Mouse (Mus musculus): ENCODE measurements at regions not wholly inside any gene's neighbourhood (a gene's known extent, or its start where the extent isn't known, plus 50 kb on each side); places are given as distances from the start of the nearest gene placed in this dataset.

DNA sequence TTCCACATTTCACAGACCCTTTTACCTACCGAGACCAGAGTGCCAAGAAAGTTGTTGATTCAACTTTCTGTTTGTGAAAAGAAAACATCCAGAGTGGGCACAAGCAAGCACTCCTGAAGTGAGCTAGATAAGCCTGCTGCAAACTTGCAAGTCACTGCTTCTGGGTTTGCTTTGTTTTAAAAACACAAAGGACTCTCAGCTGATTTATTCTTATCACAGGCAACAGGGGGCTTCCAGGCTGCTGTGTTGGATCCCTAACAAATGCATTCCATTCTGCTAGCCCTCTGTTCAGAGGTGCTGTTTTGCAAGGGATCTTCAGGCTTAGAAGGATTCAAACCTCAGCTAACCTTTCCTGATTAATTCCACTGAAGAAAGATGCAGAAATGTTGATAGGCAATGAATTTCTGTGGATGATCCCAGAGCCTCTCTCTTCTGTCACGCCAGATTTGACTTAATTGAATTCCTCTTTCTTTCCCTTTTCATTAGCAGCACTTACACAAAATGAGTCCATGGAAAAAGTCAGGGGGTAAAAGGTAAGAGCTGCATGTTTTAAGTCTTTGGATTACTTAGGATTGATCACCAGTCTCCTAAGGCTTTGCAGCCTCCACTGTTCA is 103.7 kb upstream of the Col8a1 start:
- Histone ChIP-seq H3K27ac (ENCODE audit: control insufficient read depth, insufficient read depth, low read depth, low read length) (no peak overlapping the region), H3K4me1 (ENCODE audit: control insufficient read depth, insufficient read depth, low read length) (no peaks in the 10 kb centered on the region), H3K27me3 (ENCODE audit: control insufficient read depth, insufficient read depth, low read length) (no peaks in the 10 kb centered on the region), H3K36me3 (ENCODE audit: control insufficient read depth, insufficient read depth, low read length) (no peaks in the 10 kb centered on the region), H3K4me3 (ENCODE audit: control insufficient read depth, low read depth, low read length) (no peak overlapping the region)
- TF ChIP-seq CTCF (IDR thresholded peaks at IDR 0.05; ENCODE audit: control insufficient read depth, insufficient read depth, insufficient replicate concordance, low read depth, low read length) (no peak), POLR2A (IDR thresholded peaks at IDR 0.05; ENCODE audit: control insufficient read depth, low read depth, low read length) (no peak)

DNA sequence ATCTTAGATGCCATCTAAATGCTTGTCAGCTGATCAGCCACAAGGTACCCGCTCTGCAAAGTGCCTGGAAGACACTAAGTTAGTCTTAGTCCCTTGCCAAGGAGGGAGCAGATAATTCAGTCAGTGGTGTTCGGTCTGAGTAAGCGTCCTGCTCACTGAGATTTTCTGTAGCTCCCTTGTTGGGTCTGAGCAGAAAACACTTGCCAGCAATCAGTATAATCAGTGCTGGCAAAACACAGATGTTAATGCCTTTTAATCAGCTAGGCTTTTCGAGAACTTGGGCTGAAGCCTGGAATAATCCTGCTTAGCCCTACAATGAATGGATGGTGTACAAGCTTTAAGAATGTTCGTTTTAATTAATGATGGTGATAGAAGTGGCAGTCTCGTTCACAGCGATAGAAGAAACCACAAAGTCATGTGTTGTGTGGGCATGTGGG is 104.2 kb upstream of the Col8a1 start:
- Histone ChIP-seq H3K36me3 (ENCODE audit: control insufficient read depth, insufficient read depth, low read length) (no peaks in the 10 kb centered on the region), H3K4me1 (ENCODE audit: control insufficient read depth, insufficient read depth, low read length) (no peaks in the 10 kb centered on the region), H3K4me3 (ENCODE audit: control insufficient read depth, low read depth, low read length) (no peak overlapping the region), H3K27me3 (ENCODE audit: control insufficient read depth, insufficient read depth, low read length) (no peaks in the 10 kb centered on the region), H3K27ac (ENCODE audit: control insufficient read depth, insufficient read depth, low read depth, low read length) (no peak overlapping the region)
- TF ChIP-seq CTCF (IDR thresholded peaks at IDR 0.05; ENCODE audit: control insufficient read depth, insufficient read depth, insufficient replicate concordance, low read depth, low read length) = no peak

- Histone ChIP-seq H3K27ac (ENCODE audit: control insufficient read depth, insufficient read depth, low read depth, low read length) (no peak overlapping the region), H3K27me3 (ENCODE audit: control insufficient read depth, insufficient read depth, low read length) (no peaks in the 10 kb centered on the region), H3K4me3 (ENCODE audit: control insufficient read depth, low read depth, low read length) (no peak overlapping the region), H3K4me1 (ENCODE audit: control insufficient read depth, insufficient read depth, low read length) (no peaks in the 10 kb centered on the region), H3K36me3 (ENCODE audit: control insufficient read depth, insufficient read depth, low read length) (no peaks in the 10 kb centered on the region)
- TF ChIP-seq POLR2A (IDR thresholded peaks at IDR 0.05; ENCODE audit: control insufficient read depth, low read depth, low read length) (no peak), CTCF (IDR thresholded peaks at IDR 0.05; ENCODE audit: control insufficient read depth, insufficient read depth, insufficient replicate concordance, low read depth, low read length) (no peak)
Observed at GRCm38 (mm10) chr16:57863206-57863860, 108.8 kb upstream of the Col8a1 start.

GRCm38 (mm10) chr16:57876857-57877256 is 122.3 kb upstream of the Col8a1 start:
- Histone ChIP-seq H3K27ac (ENCODE audit: control insufficient read depth, insufficient read depth, low read depth, low read length) (no peak overlapping the region), H3K4me1 (ENCODE audit: control insufficient read depth, insufficient read depth, low read length) (no peaks in the 10 kb centered on the region), H3K27me3 (ENCODE audit: control insufficient read depth, insufficient read depth, low read length) (no peaks in the 10 kb centered on the region), H3K4me3 (ENCODE audit: control insufficient read depth, low read depth, low read length) (no peak overlapping the region), H3K36me3 (ENCODE audit: control insufficient read depth, insufficient read depth, low read length) (no peaks in the 10 kb centered on the region)
- no peak for TF ChIP-seq CTCF (IDR thresholded peaks at IDR 0.05; ENCODE audit: control insufficient read depth, insufficient read depth, insufficient replicate concordance, low read depth, low read length)
- no peak for TF ChIP-seq POLR2A (IDR thresholded peaks at IDR 0.05; ENCODE audit: control insufficient read depth, low read depth, low read length)

GRCm38 (mm10) chr16:57881575-57882094 is 127.1 kb upstream of the Col8a1 start:
- no peaks in the 10 kb centered on the region for H3K36me3 ChIP-seq (ENCODE audit: control insufficient read depth, insufficient read depth, low read length)
- no peak overlapping the region for H3K4me3 ChIP-seq (ENCODE audit: control insufficient read depth, low read depth, low read length)
- H3K27me3 ChIP-seq (ENCODE audit: control insufficient read depth, insufficient read depth, low read length) = no peaks in the 10 kb centered on the region
- TF ChIP-seq CTCF (IDR thresholded peaks at IDR 0.05; ENCODE audit: control insufficient read depth, insufficient read depth, insufficient replicate concordance, low read depth, low read length) (no peak), POLR2A (IDR thresholded peaks at IDR 0.05; ENCODE audit: control insufficient read depth, low read depth, low read length) (no peak)
- H3K4me1 ChIP-seq (ENCODE audit: control insufficient read depth, insufficient read depth, low read length) = no peaks in the 10 kb centered on the region
- H3K27ac ChIP-seq (ENCODE audit: control insufficient read depth, insufficient read depth, low read depth, low read length) = no peak overlapping the region

- Histone ChIP-seq H3K27me3 (ENCODE audit: control insufficient read depth, insufficient read depth, low read length) (no peaks in the 10 kb centered on the region), H3K36me3 (ENCODE audit: control insufficient read depth, insufficient read depth, low read length) (no peaks in the 10 kb centered on the region), H3K4me3 (ENCODE audit: control insufficient read depth, low read depth, low read length) (no peak overlapping the region), H3K4me1 (ENCODE audit: control insufficient read depth, insufficient read depth, low read length) (no peaks in the 10 kb centered on the region), H3K27ac (ENCODE audit: control insufficient read depth, insufficient read depth, low read depth, low read length) (no peak overlapping the region)
- TF ChIP-seq CTCF (IDR thresholded peaks at IDR 0.05; ENCODE audit: control insufficient read depth, insufficient read depth, insufficient replicate concordance, low read depth, low read length) (no peak), POLR2A (IDR thresholded peaks at IDR 0.05; ENCODE audit: control insufficient read depth, low read depth, low read length) (no peak)
Observed at GRCm38 (mm10) chr16:57888138-57888537, 133.6 kb upstream of the Col8a1 start.

DNA sequence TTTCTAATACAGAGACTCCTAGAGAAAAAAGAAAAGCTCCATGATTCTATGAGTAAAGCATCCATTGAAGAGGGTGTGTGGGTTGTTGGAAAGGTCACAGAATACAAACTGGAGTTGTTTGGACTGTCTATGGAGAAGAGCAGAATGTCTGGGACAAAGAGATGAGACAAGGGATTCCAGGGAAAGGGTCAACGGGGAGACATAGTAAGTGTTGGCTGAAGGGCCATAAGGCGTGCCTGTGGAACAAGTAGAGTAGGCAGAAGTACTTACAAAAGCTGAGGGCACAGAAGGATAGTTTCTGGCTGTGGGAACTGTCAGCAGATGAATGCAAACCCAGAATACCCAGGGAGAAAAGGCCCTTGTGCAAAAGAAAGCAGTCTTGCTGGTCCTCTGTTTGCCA is 134.0 kb upstream of the Col8a1 start:
- Histone ChIP-seq H3K27ac (ENCODE audit: control insufficient read depth, insufficient read depth, low read depth, low read length) (no peak overlapping the region), H3K27me3 (ENCODE audit: control insufficient read depth, insufficient read depth, low read length) (no peaks in the 10 kb centered on the region), H3K4me3 (ENCODE audit: control insufficient read depth, low read depth, low read length) (no peak overlapping the region), H3K4me1 (ENCODE audit: control insufficient read depth, insufficient read depth, low read length) (no peaks in the 10 kb centered on the region), H3K36me3 (ENCODE audit: control insufficient read depth, insufficient read depth, low read length) (no peaks in the 10 kb centered on the region)
- TF ChIP-seq POLR2A (IDR thresholded peaks at IDR 0.05; ENCODE audit: control insufficient read depth, low read depth, low read length) (no peak), CTCF (IDR thresholded peaks at IDR 0.05; ENCODE audit: control insufficient read depth, insufficient read depth, insufficient replicate concordance, low read depth, low read length) (no peak)

Measured in testis, adult 2 months (tissue).